Mouse (Mus musculus) megakaryocyte, embryonic 14.5 days (primary cell): Measurements from ENCODE around the gene Rbms1.

Experiments
- FLI1 ChIP-seq: IDR thresholded peaks from 2 replicates; pipeline ENCODE4 v1.6.1; 2012; ENCODE audit warnings: low read length, inconsistent platforms, mixed read lengths
- GATA1 ChIP-seq: IDR thresholded peaks from 3 replicates; pipeline ENCODE4 v1.6.1; 2012; ENCODE audit warnings: mixed read lengths, low read length, inconsistent platforms, borderline replicate concordance

DNA sequence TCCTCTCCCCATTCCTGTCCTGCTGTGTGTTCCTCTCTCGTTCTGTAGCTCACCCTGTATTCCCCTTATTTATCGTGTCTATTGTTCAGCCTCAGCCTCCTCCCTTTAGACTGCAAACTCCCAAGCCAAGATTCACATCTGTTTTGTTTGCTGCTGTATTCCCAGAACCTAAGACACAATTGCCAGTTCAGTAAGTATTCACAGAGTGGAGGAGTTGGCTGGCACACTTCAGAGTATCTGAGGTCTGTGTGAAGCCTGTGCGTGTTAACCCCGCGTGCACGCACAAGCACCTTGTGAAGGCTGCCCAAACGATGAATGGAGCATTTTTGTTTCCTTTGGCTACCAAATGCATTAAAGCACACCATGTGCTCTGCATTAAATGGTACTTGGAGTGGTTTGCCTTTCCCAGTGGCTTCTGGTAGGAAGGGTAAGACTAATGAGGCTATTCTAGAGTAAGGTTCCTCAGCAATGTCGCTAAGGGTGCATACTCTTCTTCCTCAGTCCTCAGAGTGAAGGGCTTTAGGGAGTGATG, 248.0 kb downstream of the Rbms1 start:
- TF ChIP-seq GATA1 (no peak), FLI1 (no peak)
